Mouse (Mus musculus) liver, embryonic 14.5 days (tissue): ENCODE measurements around the gene Acsbg2.

Experiments
- CTCF ChIP-seq: IDR thresholded peaks from 2 replicates; pipeline ENCODE4 v1.5.1; 2016; ENCODE audit warnings: antibody characterized with exemption, low read depth, control low read depth
- EP300 ChIP-seq: IDR thresholded peaks from 2 replicates; pipeline ENCODE4 v1.6.1; 2016; ENCODE audit warnings: antibody characterized with exemption, low read depth

DNA sequence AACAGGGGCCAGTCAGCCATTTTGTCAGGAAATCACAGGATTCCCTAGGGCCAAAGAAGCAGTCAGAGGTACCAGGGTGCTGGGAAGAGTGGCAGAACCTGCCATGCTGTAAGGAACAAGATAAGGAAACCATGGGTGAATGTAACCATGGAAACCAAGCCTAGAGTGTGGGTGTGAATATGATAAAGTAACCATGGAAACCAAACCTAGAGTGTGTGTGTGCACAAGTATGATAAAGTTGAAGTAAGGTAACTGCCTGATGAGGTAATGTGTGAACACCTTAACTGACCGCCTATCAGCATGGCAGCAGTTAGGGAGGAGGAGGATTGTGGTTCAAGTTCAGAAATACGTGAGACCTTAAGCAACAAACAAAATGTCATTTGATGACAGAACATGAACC is 47.5 kb downstream of the Acsbg2 start:
- TF ChIP-seq CTCF (no peak), EP300 (peak; percentile 97)
